Mouse (Mus musculus) limb, embryonic 11.5 days (tissue): ENCODE measurements around the gene Mpig6b. TPM values are rescaled to one million over a fixed set of nuclear protein-coding genes. Genes with fewer than 3 reads are reported as not detected.

ENCODE experiments used
- ATAC-seq: fragments of 200-750 bp; cut with Nextera tagmentation; 2 replicates; pipeline ENCODE4 v1.8.0; 2017; ENCODE audit warnings: low read depth; ENCODE audit not compliant: insufficient number of reproducible peaks, low FRiP score, low TSS enrichment
- DNase-seq: peaks from one replicate; pipeline ENCODE4 v3.0.0-alpha.2; 2015; ENCODE audit warnings: low spot score
- H3K27ac ChIP-seq: fragments of 300-500 bp; sonication (generic); replicated peaks from 2 replicates; pipeline ENCODE4 v1.5.1; 2014; ENCODE audit warnings: low read depth, mild to moderate bottlenecking, low read length
- H3K27me3 ChIP-seq: fragments of 300-500 bp; sonication (generic); 2 replicates; pipeline ENCODE4 v1.6.1; 2014; ENCODE audit warnings: mild to moderate bottlenecking, low read length, mixed read lengths; ENCODE audit not compliant: control insufficient read depth, insufficient read depth
- H3K36me3 ChIP-seq: fragments of 300-500 bp; sonication (generic); 2 replicates; pipeline ENCODE4 v1.6.1; 2014; ENCODE audit warnings: mild to moderate bottlenecking, low read length, moderate library complexity, mixed read lengths; ENCODE audit not compliant: control insufficient read depth, insufficient read depth
- H3K4me1 ChIP-seq: fragments of 300-500 bp; sonication (generic); 2 replicates; pipeline ENCODE4 v1.6.1; 2014; ENCODE audit warnings: low read length, mixed read lengths; ENCODE audit not compliant: control insufficient read depth, insufficient read depth
- H3K4me2 ChIP-seq: fragments of 300-500 bp; sonication (generic); 2 replicates; pipeline ENCODE4 v1.6.1; 2014; ENCODE audit warnings: low read depth, mild to moderate bottlenecking, moderate library complexity; ENCODE audit not compliant: severe bottlenecking
- H3K4me3 ChIP-seq: fragments of 300-500 bp; sonication (generic); 2 replicates; pipeline ENCODE4 v1.5.1; 2014; ENCODE audit warnings: low read depth, low read length
- H3K9ac ChIP-seq: fragments of 300-500 bp; sonication (generic); 2 replicates; pipeline ENCODE4 v1.6.1; 2014; ENCODE audit warnings: mild to moderate bottlenecking, low read length
- H3K9me3 ChIP-seq: fragments of 300-500 bp; sonication (generic); 2 replicates; pipeline ENCODE4 v1.6.1; 2016; ENCODE audit warnings: low read length; ENCODE audit not compliant: control insufficient read depth
- WGBS: fragments of 180-500 bp; shearing (Covaris S2); extraction: QIAGEN DNeasy Blood & Tissue Kit; methylation state at CpG from one replicate; pipeline ENCODE4 v1.1.7; 2014; 5-methylcytosine and 5-hydroxymethylcytosine counted together
- polyA plus RNA-seq: library from polyadenylated mRNA; unstranded; fragments of >200 nt; fragmentation: Nextera tagmentation; extraction: Ambion mirVana; gene quantifications from 2 replicates; pipeline ENCODE4 v1.2.1, GENCODE M21; 2014

Gene Mpig6b
- polyA plus RNA-seq, 1 experiment from 2014 or later, result 1.2 TPM

- Histone ChIP-seq H3K36me3 (peaks cover 15% of the 10 kb centered on the region), H3K9ac (peak within 1 kb of the TSS; percentile 79), H3K4me3 (peak within 1 kb of the TSS; percentile 71), H3K27me3 (no peaks in the 10 kb centered on the region), H3K9me3 (no peaks in the 10 kb centered on the region), H3K4me1 (peaks cover 28% of the 10 kb centered on the region), H3K27ac (peak within 1 kb of the TSS; percentile 87), H3K4me2 (peak within 1 kb of the TSS; percentile 76)
- 2% methylated on average over 11 of the region's 11 CpGs for WGBS
- DNase-seq (peak; percentile 85), ATAC-seq (peak; percentile 10; the same call in 1 of the 2 replicates)
Measured at GRCm38 (mm10) chr17:35049561-35050016, 16.4 kb downstream of the Mpig6b start, which contains the start of gene Clic1. TSS of gene Clic1 (plus strand) at chr17:35049966.

GRCm38 (mm10) chr17:35048932-35049440 lies 17.0 kb downstream of the Mpig6b start:
- peaks cover 28% of the 10 kb centered on the region for H3K4me1 ChIP-seq
- peak overlapping the region; percentile 87; the same call in 1 of the 2 replicates for H3K27ac ChIP-seq
- 73% methylated on average over 5 of the region's 5 CpGs for WGBS
- no peak overlapping the region for H3K4me2 ChIP-seq
- no peaks in the 10 kb centered on the region for H3K9me3 ChIP-seq
- no peak for DNase-seq
- no peak overlapping the region for H3K9ac ChIP-seq
- no peaks in the 10 kb centered on the region for H3K27me3 ChIP-seq
- ATAC-seq, result no peak
- peak overlapping the region; percentile 71; the same call in 1 of the 2 replicates for H3K4me3 ChIP-seq
- H3K36me3 ChIP-seq, result peaks cover 10% of the 10 kb centered on the region

GRCm38 (mm10) chr17:35048149-35048931 lies 17.6 kb downstream of the Mpig6b start:
- H3K9me3 ChIP-seq, result no peaks in the 10 kb centered on the region
- 38% methylated on average over 11 of the region's 11 CpGs for WGBS
- ATAC-seq (no peak), DNase-seq (no peak)
- peaks cover 28% of the 10 kb centered on the region for H3K4me1 ChIP-seq
- H3K4me3 ChIP-seq, result no peak overlapping the region
- H3K36me3 ChIP-seq, result peaks cover 5% of the 10 kb centered on the region
- no peak overlapping the region; the same call in 1 of the 2 replicates for H3K4me2 ChIP-seq
- H3K27ac ChIP-seq, result no peak overlapping the region
- no peaks in the 10 kb centered on the region for H3K27me3 ChIP-seq
- H3K9ac ChIP-seq, result peak overlapping the region; percentile 38

GRCm38 (mm10) chr17:35047688-35048087 lies 18.3 kb downstream of the Mpig6b start:
- Histone ChIP-seq H3K36me3 (peaks cover 1% of the 10 kb centered on the region; the same call in 1 of the 2 replicates), H3K27ac (no peak overlapping the region; the same call in 1 of the 2 replicates), H3K4me3 (no peak overlapping the region), H3K4me2 (no peak overlapping the region), H3K9me3 (no peaks in the 10 kb centered on the region), H3K27me3 (no peaks in the 10 kb centered on the region), H3K4me1 (peaks cover 28% of the 10 kb centered on the region), H3K9ac (no peak overlapping the region; the same call in 1 of the 2 replicates)
- DNase-seq (no peak), ATAC-seq (no peak)
- 33% methylated on average over 1 of the region's 1 CpGs for WGBS

- Histone ChIP-seq H3K9ac (peak within 1 kb of the TSS; percentile 87), H3K36me3 (no peaks in the 10 kb centered on the region), H3K4me3 (peak within 1 kb of the TSS; percentile 54), H3K4me1 (peaks cover 24% of the 10 kb centered on the region), H3K9me3 (no peaks in the 10 kb centered on the region), H3K27ac (peak within 1 kb of the TSS; percentile 63), H3K4me2 (peak within 1 kb of the TSS; percentile 99), H3K27me3 (no peaks in the 10 kb centered on the region)
- DNase-seq, result peak; percentile 99
- 3% methylated on average over 33 of the region's 33 CpGs for WGBS
- ATAC-seq, result peak; percentile 96
Measured at GRCm38 (mm10) chr17:35046681-35047455, 19.1 kb downstream of the Mpig6b start, which contains the start of gene Msh5. TSS of gene Msh5 (minus strand) at chr17:35046745.

GRCm38 (mm10) chr17:35045807-35046680 lies 19.9 kb downstream of the Mpig6b start:
- H3K27me3 ChIP-seq, result no peaks in the 10 kb centered on the region
- DNase-seq, result no peak
- peak overlapping the region; percentile 54 for H3K4me3 ChIP-seq
- peak overlapping the region; percentile 63 for H3K27ac ChIP-seq
- peak overlapping the region; percentile 87 for H3K9ac ChIP-seq
- WGBS, result 7% methylated on average over 48 of the region's 48 CpGs
- 0 out of 2 replicates have a peak, but pooled peaks have one; percentile 2 for ATAC-seq
- H3K36me3 ChIP-seq, result no peaks in the 10 kb centered on the region
- peaks cover 20% of the 10 kb centered on the region for H3K4me1 ChIP-seq
- H3K9me3 ChIP-seq, result no peaks in the 10 kb centered on the region
- H3K4me2 ChIP-seq, result peak overlapping the region; percentile 99

- Histone ChIP-seq H3K27ac (no peak overlapping the region), H3K9me3 (no peaks in the 10 kb centered on the region), H3K36me3 (no peaks in the 10 kb centered on the region), H3K4me2 (peak overlapping the region; percentile 99), H3K9ac (peak overlapping the region; percentile 12), H3K27me3 (no peaks in the 10 kb centered on the region), H3K4me3 (peak overlapping the region; percentile 54), H3K4me1 (peaks cover 20% of the 10 kb centered on the region)
- DNase-seq, result no peak
- WGBS, result 79% methylated on average over 7 of the region's 7 CpGs
- ATAC-seq, result no peak
Measured at GRCm38 (mm10) chr17:35044904-35045806, 20.8 kb downstream of the Mpig6b start.
